Mouse (Mus musculus) MEL (cell line): ENCODE measurements around the gene Cenpu. TPM values are rescaled to one million over a fixed set of nuclear protein-coding genes. Genes with fewer than 3 reads are reported as not detected.

Source experiments
- DNase-seq: peaks from one replicate; pipeline ENCODE4 v3.0.0; 2011; ENCODE audit warnings: low read depth, low spot score
- H3K27ac ChIP-seq: 2 replicates; pipeline ENCODE4 v1.5.1; 2012; ENCODE audit warnings: low read depth, mild to moderate bottlenecking, control low read depth, low read length, moderate library complexity; ENCODE audit not compliant: control insufficient read depth
- H3K27me3 ChIP-seq, 2 experiments: fragments of 150-350 bp in 1 of 2; sonication (generic) in 1 of 2; 2 replicates each; pipeline ENCODE4 v1.6.1; 2012; ENCODE audit warnings: low read length in 2 of 2, mild to moderate bottlenecking in 2 of 2, improper control_type of control experiment in 1 of 2, moderate library complexity in 1 of 2; ENCODE audit not compliant: insufficient read depth in 2 of 2, control insufficient read depth in 1 of 2
- H3K36me3 ChIP-seq, 2 experiments: 2 replicates each; pipeline ENCODE4 v1.6.1; 2012 to 2014; ENCODE audit warnings: low read length in 2 of 2, improper control_type of control experiment in 1 of 2, inconsistent platforms in 1 of 2, mild to moderate bottlenecking in 1 of 2; ENCODE audit not compliant: insufficient read depth in 2 of 2, control insufficient read depth in 1 of 2
- H3K4me1 ChIP-seq, 2 experiments: fragments of 150-350 bp in 1 of 2; sonication (generic) in 1 of 2; 2 replicates each; pipeline ENCODE4 v1.6.1; 2012; ENCODE audit warnings: low read length in 2 of 2, improper control_type of control experiment in 1 of 2, mild to moderate bottlenecking in 1 of 2; ENCODE audit not compliant: insufficient read depth in 2 of 2, control insufficient read depth in 1 of 2
- H3K4me3 ChIP-seq, 2 experiments: fragments of 150-350 bp in 1 of 2; sonication (generic) in 1 of 2; 2 replicates each; pipeline ENCODE4 v1.5.1; 2012; ENCODE audit warnings: low read depth in 2 of 2, low read length in 2 of 2, mild to moderate bottlenecking in 2 of 2, moderate library complexity in 2 of 2, control low read depth in 1 of 2, improper control_type of control experiment in 1 of 2; ENCODE audit not compliant: control insufficient read depth in 1 of 2, insufficient read depth in 1 of 2
- H3K79me2 ChIP-seq: 2 replicates; pipeline ENCODE4 v1.6.1; 2012; ENCODE audit warnings: mild to moderate bottlenecking, low read length, moderate library complexity; ENCODE audit not compliant: control insufficient read depth, poor library complexity, insufficient read depth
- H3K9ac ChIP-seq: 2 replicates; pipeline ENCODE4 v1.6.1; 2012; ENCODE audit warnings: low read depth, mild to moderate bottlenecking, control low read depth, low read length, moderate library complexity; ENCODE audit not compliant: control insufficient read depth, poor library complexity, severe bottlenecking
- H3K9me3 ChIP-seq: fragments of 150-350 bp; sonication (generic); replicated peaks from 2 replicates; pipeline ENCODE4 v1.6.1; 2012; ENCODE audit warnings: mild to moderate bottlenecking, low read length, improper control_type of control experiment, moderate library complexity; ENCODE audit not compliant: insufficient read depth
- CHD1 ChIP-seq: IDR thresholded peaks from 2 replicates; pipeline ENCODE4 v1.6.1; 2012; ENCODE audit warnings: low read depth, mild to moderate bottlenecking, inconsistent platforms, low read length, improper control_type of control experiment
- CHD2 ChIP-seq: IDR thresholded peaks from 2 replicates; pipeline ENCODE4 v1.6.1; 2011; ENCODE audit warnings: low read length, improper control_type of control experiment
- CTCF ChIP-seq, 3 experiments: IDR thresholded peaks in 2 of 3; conservative IDR thresholded peaks in 1 of 3; 2 replicates each; pipeline ENCODE4 v1.5.1; 2011 to 2012; ENCODE audit warnings: low read length in 3 of 3, low read depth in 2 of 3, mild to moderate bottlenecking in 2 of 3, improper control_type of control experiment in 1 of 3, inconsistent platforms in 1 of 3, mixed read lengths in 1 of 3, moderate library complexity in 1 of 3; ENCODE audit not compliant: control insufficient read depth in 1 of 3, insufficient read depth in 1 of 3, poor library complexity in 1 of 3, severe bottlenecking in 1 of 3
- E2F4 ChIP-seq: IDR thresholded peaks from 2 replicates; pipeline ENCODE4 v1.6.1; 2011; ENCODE audit warnings: low read depth, low read length, improper control_type of control experiment, borderline replicate concordance
- ELF1 ChIP-seq: IDR thresholded peaks from 2 replicates; pipeline ENCODE4 v1.6.1; 2014; ENCODE audit warnings: low read depth, mild to moderate bottlenecking, inconsistent platforms, low read length, improper control_type of control experiment, moderate library complexity
- ETS1 ChIP-seq: IDR thresholded peaks from 2 replicates; pipeline ENCODE4 v1.6.1; 2012; ENCODE audit warnings: low read depth, mild to moderate bottlenecking, inconsistent platforms, low read length, improper control_type of control experiment, moderate library complexity
- GABPA ChIP-seq: IDR thresholded peaks from 2 replicates; pipeline ENCODE4 v1.6.1; 2012; ENCODE audit warnings: low read depth, mild to moderate bottlenecking, inconsistent platforms, low read length, improper control_type of control experiment, moderate library complexity
- GATA1 ChIP-seq: IDR thresholded peaks from 2 replicates; pipeline ENCODE4 v1.6.1; 2011; ENCODE audit warnings: low read depth, low read length, improper control_type of control experiment
- HCFC1 ChIP-seq: IDR thresholded peaks from 2 replicates; pipeline ENCODE4 v1.6.1; 2012; ENCODE audit warnings: low read depth, mild to moderate bottlenecking, inconsistent platforms, low read length, improper control_type of control experiment, moderate library complexity
- JUND ChIP-seq: IDR thresholded peaks from 2 replicates; pipeline ENCODE4 v1.6.1; 2011; ENCODE audit warnings: low read depth, mild to moderate bottlenecking, improper control_type of control experiment, low read length
- KAT2A ChIP-seq: conservative IDR thresholded peaks from 2 replicates; pipeline ENCODE4 v1.6.1; 2012; ENCODE audit warnings: low read depth, low read length, improper control_type of control experiment, inconsistent platforms
- MAFK ChIP-seq: IDR thresholded peaks from 2 replicates; pipeline ENCODE4 v1.6.1; 2011; ENCODE audit warnings: low read depth, mild to moderate bottlenecking, low read length, improper control_type of control experiment, borderline replicate concordance
- MAX ChIP-seq: IDR thresholded peaks from 2 replicates; pipeline ENCODE4 v1.6.1; 2011; ENCODE audit warnings: low read length, improper control_type of control experiment
- MAZ ChIP-seq: IDR thresholded peaks from 2 replicates; pipeline ENCODE4 v1.6.1; 2012; ENCODE audit warnings: low read depth, mild to moderate bottlenecking, inconsistent platforms, low read length, improper control_type of control experiment
- MEF2A ChIP-seq: IDR thresholded peaks from 2 replicates; pipeline ENCODE4 v1.6.1; 2014; ENCODE audit warnings: low read depth, mild to moderate bottlenecking, inconsistent platforms, low read length, improper control_type of control experiment; ENCODE audit not compliant: poor library complexity, insufficient replicate concordance, severe bottlenecking; ENCODE audit errors: extremely low read depth
- MXI1 ChIP-seq: IDR thresholded peaks from 2 replicates; pipeline ENCODE4 v1.6.1; 2011; ENCODE audit warnings: mild to moderate bottlenecking, low read depth, low read length, improper control_type of control experiment
- MYB ChIP-seq: IDR thresholded peaks from 2 replicates; pipeline ENCODE4 v1.6.1; 2011; ENCODE audit warnings: mild to moderate bottlenecking, low read depth, low read length, improper control_type of control experiment
- NELFE ChIP-seq: IDR thresholded peaks from 2 replicates; pipeline ENCODE4 v1.6.1; 2011; ENCODE audit warnings: low read depth, low read length, improper control_type of control experiment
- NRF1 ChIP-seq: IDR thresholded peaks from 2 replicates; pipeline ENCODE4 v1.6.1; 2014; ENCODE audit warnings: low read depth, mild to moderate bottlenecking, inconsistent platforms, low read length, improper control_type of control experiment, moderate library complexity; ENCODE audit not compliant: poor library complexity, insufficient read depth, severe bottlenecking
- POLR2A ChIP-seq, 2 experiments: IDR thresholded peaks; 2 replicates each; pipeline ENCODE4 v1.6.1; 2011 to 2012; ENCODE audit warnings: low read length in 2 of 2, mild to moderate bottlenecking in 2 of 2, control low read depth in 1 of 2, improper control_type of control experiment in 1 of 2, low read depth in 1 of 2, moderate library complexity in 1 of 2; ENCODE audit not compliant: control insufficient read depth in 1 of 2, insufficient read depth in 1 of 2, poor library complexity in 1 of 2
- POLR2AphosphoS2 ChIP-seq: IDR thresholded peaks from 2 replicates; pipeline ENCODE4 v1.6.1; 2011; ENCODE audit warnings: low read length, improper control_type of control experiment
- POLR2AphosphoS5 ChIP-seq: IDR thresholded peaks from 2 replicates; pipeline ENCODE4 v1.6.1; 2012; ENCODE audit warnings: low read depth, borderline replicate concordance, mild to moderate bottlenecking, inconsistent platforms, low read length, moderate library complexity, mixed read lengths
- RCOR1 ChIP-seq: IDR thresholded peaks from 2 replicates; pipeline ENCODE4 v1.6.1; 2012; ENCODE audit warnings: low read depth, mild to moderate bottlenecking, inconsistent platforms, low read length, improper control_type of control experiment
- SMC3 ChIP-seq: IDR thresholded peaks from 2 replicates; pipeline ENCODE4 v1.6.1; 2011; ENCODE audit warnings: low read depth, low read length, improper control_type of control experiment
- TAL1 ChIP-seq: IDR thresholded peaks from 2 replicates; pipeline ENCODE4 v1.6.1; 2012; ENCODE audit warnings: mild to moderate bottlenecking, inconsistent platforms, low read length, moderate library complexity, mixed read lengths
- TCF12 ChIP-seq: IDR thresholded peaks from 2 replicates; pipeline ENCODE4 v1.6.1; 2014; ENCODE audit warnings: low read depth, mild to moderate bottlenecking, inconsistent platforms, low read length, improper control_type of control experiment, moderate library complexity
- ZC3H11A ChIP-seq: IDR thresholded peaks from 2 replicates; pipeline ENCODE4 v1.6.1; 2012; ENCODE audit warnings: low read depth, mild to moderate bottlenecking, inconsistent platforms, low read length, improper control_type of control experiment
- ZKSCAN1 ChIP-seq: IDR thresholded peaks from 2 replicates; pipeline ENCODE4 v1.6.1; 2012; ENCODE audit warnings: low read depth, mild to moderate bottlenecking, inconsistent platforms, low read length, improper control_type of control experiment, moderate library complexity
- ZMIZ1 ChIP-seq: IDR thresholded peaks from 2 replicates; pipeline ENCODE4 v1.6.1; 2012; ENCODE audit warnings: low read depth, mild to moderate bottlenecking, inconsistent platforms, low read length, improper control_type of control experiment, moderate library complexity
- ZNF384 ChIP-seq: IDR thresholded peaks from 2 replicates; pipeline ENCODE4 v1.6.1; 2012; ENCODE audit warnings: low read depth, mild to moderate bottlenecking, inconsistent platforms, low read length, improper control_type of control experiment
- polyA plus RNA-seq, 2 experiments: library from polyadenylated mRNA; stranded (reverse) in 1 of 2; unstranded in 1 of 2; fragments of >175 nt in 1 of 2; fragments of >200 nt in 1 of 2; gene quantifications; 2 replicates each; pipeline versions ENCODE4 v1.2.1 to v1.2.4; 2012; ENCODE audit warnings: low replicate concordance in 2 of 2, low read depth in 1 of 2; ENCODE audit not compliant: insufficient read length in 2 of 2, insufficient read depth in 1 of 2, missing spikeins in 1 of 2
- total RNA-seq: library from RNA; depleted of rRNA; stranded (reverse); fragments of 300-350 nt; gene quantifications from 2 replicates; pipeline ENCODE4 v1.2.3, GENCODE M21; 2012

Gene Cenpu
- total and polyA plus RNA-seq, 3 experiments: 30.7 to 446 (median 42.5) TPM

GRCm38 (mm10) chr8:46539701-46540100 lies 12.1 kb upstream of the Cenpu start:
- TF ChIP-seq CHD1 (no peak), MAFK (no peak), GATA1 (no peak), TCF12 (no peak), NRF1 (no peak), ZKSCAN1 (no peak), POLR2A (IDR thresholded peaks at IDR 0.05; ENCODE audit: control insufficient read depth in 1 of 2, insufficient read depth in 1 of 2, low read depth in 1 of 2, low read length in 2 of 2, poor library complexity in 1 of 2) (no peak), ZC3H11A (no peak), ELF1 (no peak), ZMIZ1 (no peak), POLR2AphosphoS2 (no peak), E2F4 (no peak), TAL1 (no peak), SMC3 (no peak), CHD2 (no peak), MEF2A (no peak), RCOR1 (no peak), POLR2AphosphoS5 (no peak), ETS1 (no peak), KAT2A (no peak)
- H3K27ac ChIP-seq: no peak overlapping the region
- no peaks in the 10 kb centered on the region for H3K4me1 ChIP-seq
- no peak overlapping the region for H3K9ac ChIP-seq
- no peak for DNase-seq
- no peak overlapping the region for H3K4me3 ChIP-seq
- no peaks in the 10 kb centered on the region for H3K9me3 ChIP-seq
- no peaks in the 10 kb centered on the region for H3K27me3 ChIP-seq
- no peaks in the 10 kb centered on the region; a peak in 1 of 4 replicates for H3K36me3 ChIP-seq
- H3K79me2 ChIP-seq: no peaks in the 10 kb centered on the region

- Histone ChIP-seq H3K27ac (no peak overlapping the region), H3K9ac (no peak overlapping the region), H3K79me2 (no peaks in the 10 kb centered on the region), H3K4me1 (peaks cover 4 to 5% of the 10 kb centered on the region in 2 experiments; a peak in 2 of 4 replicates), H3K36me3 (peaks cover 0 to 6% of the 10 kb centered on the region in 2 experiments; a peak in 2 of 4 replicates), H3K9me3 (no peaks in the 10 kb centered on the region), H3K27me3 (no peaks in the 10 kb centered on the region), H3K4me3 (no peak overlapping the region)
- TF ChIP-seq GATA1: no peak
- TF ChIP-seq ZNF384: no peak
- TF ChIP-seq CTCF (IDR thresholded peaks at IDR 0.05 in 2 of 3, conservative IDR thresholded peaks at IDR 0.05 in 1 of 3; ENCODE audit: control insufficient read depth in 1 of 3, insufficient read depth in 1 of 3, low read depth in 2 of 3, low read length in 3 of 3, poor library complexity in 1 of 3, severe bottlenecking in 1 of 3): no peak
- TF ChIP-seq NELFE: no peak
- no peak for TF ChIP-seq MAX
- no peak for TF ChIP-seq HCFC1
- no peak for TF ChIP-seq E2F4
- TF ChIP-seq JUND: no peak
- no peak for TF ChIP-seq GABPA
- TF ChIP-seq MAZ: no peak
- no peak for TF ChIP-seq POLR2AphosphoS2
- no peak for TF ChIP-seq ZC3H11A
- TF ChIP-seq MXI1: no peak
- TF ChIP-seq RCOR1: no peak
- TF ChIP-seq POLR2AphosphoS5: no peak
- TF ChIP-seq MYB: no peak
- TF ChIP-seq ELF1: no peak
- no peak for DNase-seq
Observed at GRCm38 (mm10) chr8:46543191-46543590, 8.6 kb upstream of the Cenpu start.
